Mouse (Mus musculus) layer of hippocampus, postnatal 14 days (tissue): ENCODE results near the gene Rab14. TPM values are rescaled to one million over a fixed set of nuclear protein-coding genes. Genes with fewer than 3 reads are reported as not detected.

Source experiments
- DNase-seq, 2 experiments: peaks; one replicate each; pipeline ENCODE4 v3.0.0; 2021 to 2022; ENCODE audit warnings: low spot score in 2 of 2, mixed read lengths in 1 of 2
- long read RNA-seq, 2 experiments: library from polyadenylated mRNA; stranded (forward); transcript quantifications; one replicate each; pipeline ENCODE4 v2.0.0; 2021
- total RNA-seq, 2 experiments: library from RNA; stranded (reverse); gene quantifications; 2 replicates each; pipeline ENCODE4 v1.2.3; 2021

The Rab14 gene
- total RNA-seq = 100 to 1,000 TPM; 229 to 234 TPM
- long read RNA-seq, experiment 1, full-length matches to known transcripts = 307 of 338 reads
- long read RNA-seq, experiment 1, partial matches to known transcripts = 6 of 338 reads
- long read RNA-seq, experiment 1, other reads (novel, unspliced or antisense) = 25 of 338 reads
- long read RNA-seq, experiment 2, full-length matches to known transcripts = 382 of 403 reads
- long read RNA-seq, experiment 2, partial matches to known transcripts = 6 of 403 reads
- long read RNA-seq, experiment 2, other reads (novel, unspliced or antisense) = 15 of 403 reads

DNA sequence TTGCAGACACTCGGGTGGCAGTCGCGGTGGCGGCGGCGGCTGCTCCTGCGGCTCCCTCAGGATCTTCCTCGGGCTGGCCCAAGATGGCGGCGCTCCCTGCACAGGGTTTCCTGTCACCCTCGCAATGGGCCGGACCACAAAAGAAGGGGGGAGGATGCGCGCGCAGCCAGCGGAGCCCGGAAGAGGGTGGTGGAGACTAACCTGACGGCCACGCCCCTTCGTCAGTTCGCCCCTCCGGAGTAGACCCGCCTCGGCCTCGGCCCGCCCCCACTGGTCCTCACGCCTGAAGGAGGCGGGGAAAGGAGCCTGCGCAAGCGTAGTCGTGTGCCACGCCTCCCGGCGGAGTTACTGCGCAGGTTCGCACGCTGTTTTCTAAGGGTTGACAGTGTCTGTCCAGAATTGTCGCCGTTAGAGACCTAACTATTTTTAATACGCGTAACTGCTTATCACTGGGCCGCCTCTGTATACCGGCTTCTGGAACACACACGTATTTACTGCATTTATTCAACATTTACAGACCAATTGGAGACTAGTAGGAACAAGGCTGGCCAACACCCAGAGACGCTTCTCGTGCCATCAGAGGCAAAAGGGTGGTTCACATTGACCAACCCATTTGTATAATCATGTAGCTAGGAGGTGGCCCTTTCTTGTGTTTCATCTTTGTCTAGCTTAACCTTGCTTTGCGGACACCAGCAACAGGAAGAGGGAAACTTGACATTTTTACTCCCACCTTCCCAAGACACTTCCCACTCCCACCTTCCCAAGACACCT lies at the start of gene Rab14:
TSS of gene Rab14 (minus strand) at position 223 of the 771 bp plus-strand sequence.
- peak; percentile 99 to 100 for DNase-seq

DNA sequence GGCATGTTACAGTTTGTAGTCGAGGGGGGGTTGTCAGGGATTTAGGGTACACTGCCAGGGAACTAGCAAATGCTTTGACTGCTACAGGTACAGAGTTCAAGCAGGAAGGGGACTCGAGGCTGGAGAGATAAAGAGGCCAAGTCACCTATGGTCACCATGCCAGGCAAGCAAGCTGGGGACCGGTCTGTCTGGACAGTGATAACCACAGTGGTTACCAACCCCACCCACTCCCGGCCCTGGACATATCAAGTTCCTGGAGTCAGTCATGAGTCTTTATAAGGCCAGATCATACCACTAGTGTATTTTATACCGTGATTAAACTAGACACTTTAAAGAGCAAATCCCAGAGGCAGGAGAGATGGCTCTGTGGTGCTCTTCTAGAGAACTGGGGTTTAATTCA lies 46.8 kb upstream of the Rab14 start:
- DNase-seq = no peak

DNA sequence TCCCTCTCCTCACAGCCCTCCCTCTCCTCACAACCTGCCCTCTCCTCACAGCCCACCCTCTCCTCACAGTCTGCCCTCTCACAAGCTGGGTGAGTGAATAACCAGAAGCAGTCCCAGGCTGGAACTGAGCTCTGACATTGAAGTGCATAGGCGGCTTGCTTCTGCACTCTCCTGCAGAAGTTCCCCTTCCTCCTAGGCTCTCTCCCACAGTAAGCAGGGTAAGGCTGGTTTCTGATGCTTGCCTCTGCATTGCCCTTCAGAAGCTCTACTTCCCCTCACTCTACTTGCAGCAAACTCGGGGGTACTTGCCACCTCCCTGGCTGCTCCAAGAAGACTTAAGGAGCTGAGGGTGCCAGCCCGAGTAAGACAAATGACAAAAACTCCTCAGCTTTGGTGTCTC lies 43.3 kb upstream of the Rab14 start:
- DNase-seq = no peak

DNA sequence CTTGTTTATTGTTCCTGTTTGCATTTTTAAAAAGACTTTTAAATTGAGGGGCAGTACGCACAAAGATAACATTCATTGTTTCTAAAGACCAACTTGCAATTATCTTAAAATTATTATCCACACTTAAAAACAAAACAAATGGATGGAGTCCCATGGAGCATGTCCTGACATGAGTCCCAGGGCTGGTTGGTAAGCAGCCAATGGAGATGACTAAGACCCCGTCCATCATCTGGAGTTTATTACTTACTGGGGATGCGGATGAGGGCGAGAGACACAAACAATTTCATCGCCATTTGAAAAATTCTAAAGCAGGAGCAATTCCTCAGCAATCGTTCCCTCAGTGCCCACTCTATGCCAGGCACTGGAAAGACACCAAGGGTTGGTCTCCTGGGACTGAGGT lies 34.1 kb upstream of the Rab14 start:
- no peak for DNase-seq

DNA sequence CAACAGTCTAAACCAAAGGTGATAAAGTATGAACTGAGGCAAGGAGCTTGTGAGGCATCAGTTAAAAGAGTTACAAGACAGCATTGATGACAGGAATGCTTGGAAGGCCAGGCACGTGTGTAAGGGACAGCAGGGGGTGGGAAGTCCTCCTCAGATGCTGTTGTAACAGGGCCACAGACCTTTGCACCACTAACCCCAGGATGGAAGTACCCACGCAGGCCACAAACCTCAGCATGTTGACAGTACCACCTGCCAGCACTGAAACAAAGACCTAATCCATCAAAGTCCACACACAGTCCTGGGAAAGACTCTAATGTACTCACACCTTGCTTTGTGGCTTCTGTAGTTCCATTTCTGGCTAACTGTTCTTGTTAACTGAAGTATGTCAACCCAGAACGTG lies 33.0 kb upstream of the Rab14 start:
- DNase-seq = no peak

DNA sequence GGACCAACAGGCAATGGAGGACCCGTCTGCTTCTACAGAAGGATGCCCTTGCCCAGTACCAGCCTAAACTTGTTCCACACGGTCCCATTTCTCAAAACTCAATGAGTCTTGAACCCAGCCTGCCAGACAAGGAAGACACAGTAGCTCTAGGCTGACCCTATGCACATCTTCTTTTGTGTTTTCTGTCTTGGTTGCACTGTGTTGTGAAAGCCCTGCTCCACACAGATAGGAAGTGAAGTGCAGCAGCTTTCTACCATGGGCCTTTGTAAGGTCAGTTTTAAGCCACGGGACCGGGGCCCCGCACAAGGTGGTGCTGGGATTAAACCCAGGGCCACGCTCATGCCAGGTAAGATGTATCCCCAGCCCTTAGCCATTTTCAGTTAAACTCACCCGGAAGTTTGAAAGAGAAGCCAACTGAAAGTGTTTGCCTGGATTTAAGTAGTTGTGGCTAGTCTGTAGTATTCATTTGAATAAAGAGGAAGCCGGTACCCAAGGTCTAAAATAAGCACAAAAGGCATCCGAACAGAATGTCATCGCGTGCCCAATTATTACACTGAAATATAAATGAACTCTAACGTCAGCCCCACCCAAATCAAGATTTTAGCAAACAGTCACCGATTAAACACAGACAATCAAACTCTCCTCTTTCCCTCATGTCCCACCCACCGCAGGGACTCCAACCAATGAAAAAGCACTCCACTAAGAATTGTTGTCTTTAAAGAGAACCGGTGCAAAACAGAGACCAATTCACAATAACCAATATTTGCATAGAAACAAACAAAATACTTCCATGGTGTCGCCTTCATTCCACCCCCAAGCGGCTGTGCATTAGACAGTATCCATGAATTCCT lies 31.9 kb upstream of the Rab14 start:
- no peak for DNase-seq

DNA sequence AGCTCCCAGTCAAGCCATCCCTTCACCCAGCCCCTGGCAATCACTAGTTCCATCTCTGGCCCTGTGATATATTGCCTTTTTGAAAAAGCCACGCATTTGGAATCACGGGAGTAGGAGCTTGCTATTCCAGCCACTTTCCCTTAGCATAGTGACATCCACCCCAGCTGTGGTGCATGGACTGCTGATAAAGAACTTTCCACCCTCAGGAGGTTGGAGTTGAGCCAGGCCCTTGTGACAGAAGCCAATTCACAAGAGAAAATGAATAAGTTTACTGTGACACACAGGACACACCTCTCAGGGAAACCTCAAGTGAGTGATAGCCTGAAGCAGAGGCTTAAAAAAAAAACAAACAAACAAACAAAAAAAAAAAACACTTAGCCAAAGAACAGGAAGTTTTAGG lies 31.0 kb upstream of the Rab14 start:
- no peak for DNase-seq

DNA sequence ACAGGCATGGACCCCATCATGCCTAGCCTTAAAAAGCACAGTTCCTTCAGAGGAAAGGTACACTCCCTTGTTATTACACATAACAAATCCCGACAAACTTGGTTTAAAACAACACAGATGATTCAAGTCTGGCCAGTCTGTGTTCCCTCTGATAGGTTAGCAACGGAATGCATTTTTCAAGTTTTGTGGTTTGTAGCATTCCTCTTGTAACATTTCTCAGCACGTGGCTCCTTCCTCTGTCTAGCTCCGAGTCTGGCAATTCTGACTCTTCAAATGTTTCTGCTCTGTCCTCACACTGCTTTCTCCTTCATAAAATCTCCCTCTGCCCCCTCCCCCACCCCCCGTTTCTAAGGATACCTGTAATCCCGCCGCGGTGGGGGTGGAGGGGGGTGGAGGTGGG lies 29.3 kb upstream of the Rab14 start:
- no peak for DNase-seq

DNA sequence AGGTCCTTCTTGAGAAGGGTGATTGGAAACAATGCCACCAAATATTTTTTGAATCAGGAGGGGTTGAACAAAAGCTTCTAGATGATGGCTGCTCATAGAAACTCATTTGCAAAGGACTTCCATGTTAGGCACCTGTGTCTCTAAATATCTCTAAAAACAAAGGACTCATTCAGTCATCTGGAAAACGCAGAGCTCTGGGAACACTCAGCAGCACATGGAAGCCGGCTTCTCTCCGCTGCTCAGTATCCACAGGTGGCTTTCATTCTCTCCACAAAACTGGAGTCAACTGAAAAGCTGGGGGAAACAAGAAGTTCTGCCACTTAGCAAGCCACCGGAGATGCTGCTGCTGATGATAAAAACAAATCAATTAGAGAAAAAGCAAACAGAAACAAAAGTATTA lies 27.2 kb upstream of the Rab14 start:
- DNase-seq = no peak

DNA sequence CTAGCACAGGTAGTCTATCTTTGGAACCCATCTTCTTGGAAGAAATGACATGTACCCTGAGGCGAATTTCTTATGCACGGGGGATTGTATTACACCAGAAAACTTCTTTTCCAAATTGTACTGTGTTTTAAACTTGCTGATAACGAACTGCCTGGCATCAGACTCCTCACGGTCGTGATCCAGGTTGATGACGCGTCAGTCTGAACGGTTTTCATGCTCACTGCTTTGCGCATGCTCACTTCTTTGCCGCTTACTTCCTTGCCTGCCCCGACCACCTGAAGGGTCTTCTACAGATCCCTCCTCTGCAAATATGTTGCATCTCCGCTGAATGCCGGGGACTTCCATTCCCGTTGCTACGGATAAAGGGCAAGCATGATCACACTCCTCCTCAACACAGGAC lies 23.4 kb upstream of the Rab14 start:
- no peak for DNase-seq

DNA sequence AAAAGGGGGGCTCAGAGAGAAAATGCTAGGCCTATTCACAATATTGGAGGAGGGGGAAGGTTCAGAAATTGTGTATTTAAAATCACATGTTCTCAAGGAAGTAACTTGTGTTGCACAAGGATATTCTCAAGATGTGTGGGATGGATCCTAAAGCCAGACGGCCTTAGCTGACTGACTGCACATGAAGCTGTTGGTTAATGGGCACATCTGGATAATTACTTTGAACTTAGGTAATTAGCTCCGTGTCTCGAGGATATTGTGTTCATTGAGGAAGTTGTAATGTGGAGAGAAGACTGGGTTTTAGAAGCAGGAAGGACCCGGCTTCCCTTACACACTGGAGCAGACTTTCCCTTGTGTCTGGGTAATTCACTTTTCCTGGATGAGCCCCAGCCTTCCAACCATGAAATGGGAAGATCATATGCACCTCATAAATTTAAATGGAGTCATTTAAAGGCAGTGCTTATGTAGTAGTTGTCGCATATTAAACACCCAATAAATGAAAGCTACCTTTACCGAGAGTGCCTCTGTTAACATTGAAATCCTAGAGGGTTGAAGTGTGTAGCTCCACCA lies 22.0 kb upstream of the Rab14 start:
- DNase-seq = no peak

DNA sequence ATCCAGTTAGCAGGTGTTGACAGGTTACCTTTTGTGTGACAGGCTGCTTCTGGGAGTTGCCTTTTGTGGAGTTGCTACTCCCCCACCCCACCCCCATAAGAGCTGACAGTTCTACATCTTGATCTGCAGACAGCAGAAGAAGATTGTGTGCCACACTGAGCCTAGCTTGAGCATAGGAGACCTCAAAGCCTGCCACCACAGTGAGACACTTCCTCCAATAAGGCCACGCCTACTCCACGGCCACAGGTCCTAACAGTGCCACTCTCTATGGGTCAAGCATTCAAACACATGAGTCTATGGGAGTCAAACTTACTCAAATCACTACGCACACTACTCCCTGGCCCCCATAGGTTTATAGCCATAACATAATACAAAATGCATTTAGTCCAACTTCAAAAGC lies 17.8 kb upstream of the Rab14 start:
- DNase-seq = no peak

DNA sequence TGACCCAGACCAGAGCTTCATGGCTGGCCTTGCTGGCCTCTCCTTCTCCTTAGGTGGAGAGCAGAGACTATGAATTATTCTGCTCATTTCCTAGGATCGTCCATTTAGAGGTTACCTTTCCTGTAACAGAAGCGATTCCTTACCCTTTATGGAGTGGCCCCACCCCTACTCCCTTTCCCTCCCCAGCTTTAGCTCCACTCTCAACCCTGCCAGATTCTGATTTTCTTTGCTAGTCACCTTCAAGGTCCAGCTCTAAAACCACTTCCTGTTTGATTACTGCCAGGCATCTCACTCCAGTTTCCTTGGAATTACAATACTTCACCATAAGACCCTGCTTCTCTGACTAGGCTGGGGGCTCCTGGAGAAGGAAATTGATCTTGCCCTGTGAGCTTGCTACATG lies 15.8 kb upstream of the Rab14 start:
- no peak for DNase-seq

DNA sequence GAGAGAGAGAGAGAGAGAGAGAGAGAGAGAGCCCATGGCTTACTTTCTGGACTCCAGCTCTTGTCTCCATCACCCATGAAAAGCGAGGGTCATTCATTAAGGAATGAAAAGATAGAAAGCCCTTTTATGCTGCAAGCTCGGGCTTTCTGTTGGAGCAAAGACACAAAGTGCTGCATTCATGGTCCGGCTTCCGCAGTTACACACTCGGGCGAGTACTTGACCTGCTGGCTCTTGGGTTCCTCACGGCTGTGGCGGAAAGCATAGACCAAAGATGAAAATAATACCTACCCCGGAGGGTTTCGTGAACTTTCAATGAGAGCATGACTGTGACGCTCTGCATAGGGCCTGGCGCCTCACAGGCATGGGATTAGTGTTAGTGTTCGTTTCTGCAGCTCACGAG lies 14.4 kb upstream of the Rab14 start:
- DNase-seq = peak in 1 of 2 experiments; percentile 36

DNA sequence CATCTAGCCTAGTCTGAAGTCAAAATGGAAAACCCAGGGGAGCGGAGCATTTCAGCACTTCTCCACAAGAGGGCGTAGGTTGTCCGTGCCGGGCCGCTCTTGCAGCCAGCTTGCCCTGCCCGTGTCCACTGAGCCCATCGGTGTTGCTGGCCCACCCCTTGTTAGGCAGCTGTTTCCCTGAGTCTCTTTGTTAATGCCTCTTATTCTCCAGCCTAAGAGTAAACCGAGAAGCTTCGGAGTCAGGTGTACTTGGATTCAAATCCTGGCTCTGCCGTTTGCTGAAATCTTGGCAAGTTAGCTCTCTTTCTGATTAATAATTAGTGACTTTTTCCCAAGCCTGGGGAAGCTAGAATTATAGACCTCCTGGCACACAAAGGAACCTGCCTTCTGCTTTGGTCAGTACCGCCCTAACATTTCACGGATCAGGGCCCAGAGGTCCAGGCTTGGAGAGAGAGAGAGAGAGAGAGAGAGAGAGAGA lies 14.0 kb upstream of the Rab14 start:
- peak; percentile 88 for DNase-seq

DNA sequence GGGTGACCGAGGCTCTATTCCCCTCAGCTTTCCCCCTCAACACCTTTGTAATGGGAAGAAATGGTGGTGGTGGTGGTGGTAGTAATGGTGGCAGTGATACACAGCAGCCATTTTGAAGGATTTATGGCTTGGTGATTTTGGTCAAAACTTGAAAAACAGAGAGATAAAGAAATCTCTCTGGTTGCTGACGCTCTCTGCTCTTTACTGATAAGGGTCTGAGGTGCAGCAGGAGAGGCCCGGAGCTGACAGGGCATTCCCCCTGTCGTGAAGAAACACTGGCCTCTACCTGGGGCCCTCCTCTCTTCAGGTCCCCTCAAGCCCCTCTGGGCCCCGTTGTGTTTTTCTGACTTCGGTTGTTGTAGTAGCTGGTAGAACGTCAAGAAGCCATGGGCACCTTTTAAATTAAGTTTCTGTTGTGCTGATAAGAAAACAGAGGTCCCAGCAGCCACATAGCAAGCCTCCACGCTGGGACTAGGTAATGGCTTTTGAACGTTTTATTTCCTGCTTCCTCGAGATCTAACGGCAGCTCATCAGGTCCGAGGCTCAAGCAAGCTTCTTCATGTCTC lies 12.5 kb upstream of the Rab14 start:
- DNase-seq = no peak

DNA sequence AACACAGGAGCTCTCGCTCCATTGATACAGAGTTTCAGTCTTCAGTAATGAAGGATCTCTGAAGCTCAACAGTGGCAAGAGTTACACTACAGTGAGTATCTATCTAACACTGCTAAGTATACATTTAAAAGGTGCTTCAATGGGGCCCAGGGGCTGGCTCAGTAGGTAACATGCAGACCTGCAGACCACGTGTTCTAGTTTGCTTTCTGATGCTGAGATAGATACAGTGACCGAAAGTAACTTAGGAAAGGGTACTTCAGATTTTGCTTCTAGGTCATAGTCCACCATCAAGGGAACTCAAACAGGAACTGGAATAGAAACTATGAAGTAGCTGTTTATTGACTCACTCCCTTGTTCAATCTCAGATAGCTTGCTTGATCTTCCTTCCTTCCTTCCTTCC lies 10.8 kb upstream of the Rab14 start:
- DNase-seq = no peak

DNA sequence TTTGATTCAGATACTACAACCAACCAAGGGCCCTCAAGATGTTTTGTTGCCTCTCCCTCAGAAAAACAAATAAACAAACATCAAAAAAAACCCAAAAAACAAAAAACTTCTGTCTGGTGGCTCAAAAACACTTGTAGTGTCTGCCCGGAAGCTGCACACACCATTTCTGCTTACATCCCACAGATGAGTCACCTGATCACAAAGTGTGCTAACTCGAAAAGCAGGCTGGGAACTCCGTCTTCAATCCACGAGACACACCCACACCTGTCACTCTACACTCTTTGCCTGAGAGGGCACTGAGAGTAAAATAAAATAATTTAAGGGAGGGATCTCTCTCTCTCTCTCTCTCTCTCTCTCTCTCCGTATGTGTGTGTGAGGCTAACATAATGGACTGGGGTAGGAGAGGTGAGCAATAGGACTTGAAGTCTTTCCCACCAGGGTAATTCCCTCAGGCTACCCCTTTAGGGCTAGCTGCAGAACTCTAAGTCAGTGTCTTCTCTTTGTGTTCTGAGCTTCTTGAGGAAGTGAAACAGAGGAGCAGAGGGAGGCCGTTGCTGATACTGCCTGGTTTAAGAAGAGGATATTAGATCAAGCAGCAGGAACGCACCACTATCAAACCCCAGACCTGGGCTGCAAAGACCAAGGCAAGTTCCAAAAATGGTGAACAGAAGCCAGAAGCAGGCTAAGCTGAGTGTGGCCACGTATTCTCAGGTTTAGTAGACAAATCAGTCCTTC lies 8.2 kb upstream of the Rab14 start:
- no peak for DNase-seq

DNA sequence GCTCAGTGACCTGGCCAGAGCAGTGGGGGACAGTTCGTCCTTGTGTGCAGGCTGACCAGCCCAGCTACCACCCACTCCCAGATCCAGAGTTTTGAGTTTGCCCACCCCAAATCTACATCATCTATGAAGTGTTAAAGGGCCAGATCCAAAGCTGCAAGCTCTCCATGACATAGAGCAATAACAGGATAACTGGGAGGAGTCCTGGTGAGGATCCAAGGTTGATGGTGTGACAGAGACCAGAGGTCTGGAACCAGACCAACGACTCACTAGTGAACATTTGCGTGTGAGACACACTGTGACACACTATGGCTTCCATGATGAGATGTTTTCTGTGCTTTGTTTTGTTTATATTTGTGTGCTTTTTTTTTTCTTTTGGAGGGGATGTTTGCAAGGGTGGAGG lies 7.1 kb upstream of the Rab14 start:
- DNase-seq = no peak

DNA sequence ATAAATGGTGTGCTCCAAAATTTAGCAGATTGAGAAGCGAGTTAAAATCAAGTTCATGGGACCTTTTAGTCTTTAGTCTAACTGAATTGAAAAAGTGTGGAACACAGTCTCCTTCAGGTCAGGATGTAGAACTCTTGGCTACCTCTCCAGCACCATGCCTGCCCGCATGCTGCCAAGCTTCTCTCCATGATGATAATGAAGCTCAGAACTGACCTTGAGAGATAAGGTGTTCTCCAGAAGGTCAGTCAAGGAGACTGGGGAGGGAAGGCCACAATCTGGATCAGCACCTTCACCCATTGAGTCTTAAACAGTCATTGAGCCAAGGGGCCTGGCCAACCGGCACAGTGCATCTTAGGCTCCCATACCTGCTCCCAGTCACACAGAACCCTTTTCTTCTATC lies 5.8 kb upstream of the Rab14 start:
- no peak for DNase-seq

DNA sequence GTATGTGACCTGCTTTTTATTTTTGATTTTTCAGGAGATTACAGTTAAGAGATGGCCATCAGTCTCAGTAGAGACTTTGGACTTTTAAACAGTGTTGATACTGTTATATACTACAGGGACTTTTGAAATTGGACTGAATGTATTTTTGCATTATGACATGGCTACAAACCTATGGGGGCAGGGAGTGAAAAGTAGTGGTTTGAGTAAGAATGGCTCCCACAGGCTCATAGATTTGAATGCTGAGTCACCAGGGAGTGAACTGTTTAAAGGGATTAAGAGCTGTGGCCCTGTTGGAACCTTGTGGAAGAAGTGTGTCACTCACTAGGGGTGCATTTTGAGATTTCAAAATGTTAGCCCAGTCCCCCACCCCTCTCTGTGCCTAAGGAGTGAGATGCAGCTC lies 2.8 kb upstream of the Rab14 start:
- no peak for DNase-seq
